Mouse (Mus musculus): ENCODE measurements around the gene Bola3. TPM values are rescaled to one million over a fixed set of nuclear protein-coding genes. Genes with fewer than 3 reads are reported as not detected.

The Bola3 gene
- total RNA-seq (2023; ENCODE audit: inconsistent age): 34.6 to 47.8 TPM (median 38.6 TPM) in 4 replicates

DNA sequence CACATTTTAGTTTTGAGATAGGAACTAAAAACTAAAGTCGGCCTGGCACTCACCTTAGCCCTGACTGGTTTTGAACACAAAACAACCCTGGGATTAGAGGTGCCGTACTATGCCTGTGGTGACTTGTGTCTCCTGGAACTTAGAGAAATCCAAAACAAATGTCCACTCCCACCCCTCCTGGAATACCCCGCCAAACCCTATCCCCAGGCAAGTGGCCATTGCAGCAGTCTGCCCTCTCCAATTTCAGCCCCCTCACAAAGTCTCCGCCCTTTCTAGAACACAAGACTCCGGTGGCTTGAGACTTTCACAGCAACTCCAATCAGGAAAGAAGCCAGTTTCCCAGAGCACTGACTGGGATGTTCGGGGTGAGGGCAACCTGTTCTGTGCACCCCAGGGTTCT is at the start of gene Bola3:
Gene Bola3 (plus strand): TSS at position 275 of the 400 bp plus-strand sequence.

DNA sequence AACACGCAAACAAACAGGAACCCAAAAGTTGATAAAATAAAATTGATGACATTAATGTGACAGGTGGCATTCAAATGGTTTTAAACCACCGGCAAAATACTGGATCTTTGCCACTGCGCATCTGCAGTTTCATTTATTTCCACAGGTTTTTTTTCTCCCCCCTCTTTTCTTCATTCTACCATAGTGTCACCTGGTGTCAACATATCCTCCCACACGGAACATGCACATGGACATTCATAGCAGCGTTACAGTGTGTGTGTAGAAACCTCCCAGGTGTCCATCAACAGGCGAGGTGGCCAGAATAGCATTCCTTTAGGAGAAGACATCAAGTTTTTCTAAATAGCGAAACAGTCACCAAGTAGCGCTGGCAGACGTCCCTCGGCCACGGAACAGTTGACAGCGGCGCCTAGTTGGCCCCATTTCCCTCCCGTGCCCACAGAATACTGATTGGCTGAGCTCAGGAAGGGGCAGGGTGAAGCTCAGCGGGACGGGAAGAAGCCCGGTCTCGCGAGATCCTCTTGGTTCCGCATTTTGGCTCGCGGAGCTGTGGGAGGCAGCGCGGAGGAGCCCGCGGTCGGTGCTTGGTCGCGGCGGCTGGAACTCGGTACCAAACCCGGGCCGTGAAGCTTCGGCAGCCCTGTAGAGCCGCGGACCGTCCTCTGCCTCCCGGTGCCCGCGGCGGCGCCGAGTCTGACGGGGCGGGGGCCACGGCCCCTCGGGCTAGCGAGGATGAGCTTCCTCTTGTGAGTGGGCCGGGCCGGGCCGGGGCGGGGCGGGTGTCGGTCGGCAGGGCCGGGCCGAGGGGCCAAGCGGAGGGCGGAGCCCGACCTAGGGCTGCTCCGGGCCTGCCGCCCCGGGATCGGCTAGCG is 23.2 kb upstream of the Bola3 start, which contains the start of the genes Mthfd2 and Mob1a:
Gene Mthfd2 (minus strand): TSS at position 384 of the 869 bp plus-strand sequence.
Gene Mob1a (plus strand): TSS at position 492 of the 869 bp plus-strand sequence.

Other genes starting within 250 kb of the Bola3 start
- gene Ccdc142, start 247.5 kb upstream of the Bola3 start, total RNA-seq (2023; ENCODE audit: inconsistent age): 15.9 to 23.6 TPM (median 20.1 TPM) in 4 replicates
- 12.3 to 14.3 TPM (median 13.3 TPM) in 4 replicates for gene Gm42688, start 247.5 kb upstream of the Bola3 start, total RNA-seq (2023; ENCODE audit: inconsistent age)
- 22.1 to 28.8 TPM (median 25.2 TPM) in 4 replicates for gene Mrpl53, start 240.1 kb upstream of the Bola3 start, total RNA-seq (2023; ENCODE audit: inconsistent age)
- gene Mogs, start 233.7 kb upstream of the Bola3 start, total RNA-seq (2023; ENCODE audit: inconsistent age): 35.5 to 44.3 TPM (median 37.7 TPM) in 4 replicates
- 40.0 to 48.2 TPM (median 45.4 TPM) in 4 replicates for gene Wbp1, start 227.6 kb upstream of the Bola3 start, total RNA-seq (2023; ENCODE audit: inconsistent age)
- 26.3 to 31.9 TPM (median 30.7 TPM) in 4 replicates for gene Ino80b, start 223.7 kb upstream of the Bola3 start, total RNA-seq (2023; ENCODE audit: inconsistent age)
- not detected in 4 replicates for gene Rtkn, start 213.7 kb upstream of the Bola3 start, total RNA-seq (2023; ENCODE audit: inconsistent age)
- 1.2 to 2.5 TPM (median 1.3 TPM) in 4 replicates for gene Wdr54, start 192.8 kb upstream of the Bola3 start, total RNA-seq (2023; ENCODE audit: inconsistent age)
- gene 1700003E16Rik, start 192.7 kb upstream of the Bola3 start, total RNA-seq (2023; ENCODE audit: inconsistent age): not detected in 4 replicates
- gene Dctn1, start 183.2 kb upstream of the Bola3 start, total RNA-seq (2023; ENCODE audit: inconsistent age): 108 to 117 TPM (median 110 TPM) in 4 replicates
- not detected in 4 replicates for gene Slc4a5, start 129.3 kb upstream of the Bola3 start, total RNA-seq (2023; ENCODE audit: inconsistent age)
- 14.9 to 17.3 TPM (median 16.1 TPM) in 4 replicates for gene Mthfd2, start 23.2 kb upstream of the Bola3 start, total RNA-seq (2023; ENCODE audit: inconsistent age)
- gene Mob1a, start 23.1 kb upstream of the Bola3 start, total RNA-seq (2023; ENCODE audit: inconsistent age): 140 to 161 TPM (median 148 TPM) in 4 replicates
- 70.0 to 82.7 TPM (median 78.5 TPM) in 4 replicates for gene Tet3, start 109.9 kb downstream of the Bola3 start, total RNA-seq (2023; ENCODE audit: inconsistent age)
- 46.6 to 57.3 TPM (median 52.9 TPM) in 4 replicates for gene Dguok, start 157.8 kb downstream of the Bola3 start, total RNA-seq (2023; ENCODE audit: inconsistent age)
- gene Actg2, start 187.1 kb downstream of the Bola3 start, total RNA-seq (2023; ENCODE audit: inconsistent age): not detected in 4 replicates
- 16.4 to 18.9 TPM (median 17.0 TPM) in 4 replicates for gene Stambp, start 223.6 kb downstream of the Bola3 start, total RNA-seq (2023; ENCODE audit: inconsistent age)

Data from B cell, adult (primary cell).